Mouse (Mus musculus): Measurements from ENCODE around the gene Fosl1. TPM values are rescaled to one million over a fixed set of nuclear protein-coding genes. Genes with fewer than 3 reads are reported as not detected.
"Not testable (repeated sequence)": the region's sequence is repeated elsewhere in the genome, so short reads cannot be mapped to it uniquely, and the experiment has no call there.

The Fosl1 gene
- polyA plus RNA-seq (2015; fragmentation: Nextera tagmentation; extraction: Ambion mirVana): 0.31 TPM in 1 of 2 replicates, not detected in the other

DNA sequence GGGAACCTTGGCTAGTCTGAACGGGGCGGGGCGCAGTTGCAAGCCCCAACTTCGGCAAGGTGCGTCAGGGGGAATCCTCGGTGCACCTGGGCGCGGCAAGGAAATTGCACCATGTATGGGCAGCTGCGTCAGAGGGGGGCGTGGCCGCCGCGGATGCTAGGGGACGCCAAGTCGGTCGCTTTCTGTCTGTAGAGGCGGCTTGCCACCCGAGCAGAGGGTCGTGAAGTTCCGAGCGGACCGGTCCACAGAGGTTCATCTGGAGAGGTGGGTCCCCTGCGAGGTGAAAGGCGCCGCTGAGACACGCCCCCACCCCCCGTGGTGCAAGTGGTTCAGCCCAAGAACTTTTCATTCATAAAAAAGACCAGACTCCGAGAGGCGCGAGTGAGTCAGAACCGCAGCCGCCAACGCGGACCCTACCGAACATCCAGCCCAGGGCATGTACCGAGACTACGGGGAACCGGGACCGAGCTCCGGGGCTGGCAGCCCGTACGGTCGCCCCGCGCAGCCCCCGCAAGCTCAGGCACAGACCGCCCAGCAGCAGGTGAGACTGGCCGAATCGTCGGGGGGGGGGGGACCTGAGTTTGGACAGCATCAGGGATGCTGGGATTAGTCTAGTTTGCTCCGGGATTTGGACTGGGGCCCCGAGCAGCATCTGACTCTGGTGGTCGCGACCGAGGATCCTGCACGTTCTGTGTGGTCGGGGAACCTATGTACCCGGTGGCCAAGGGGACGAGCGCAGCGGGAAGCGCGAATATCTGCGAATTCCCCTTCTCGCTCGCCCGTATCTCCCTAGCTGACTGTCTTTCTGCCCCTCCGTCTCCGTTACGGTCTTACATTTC, at the start of gene Fosl1:
Gene Fosl1, plus strand, starts transcription at position 33 of the 839 bp plus-strand sequence.
- H3K27ac ChIP-seq (ENCODE audit: low read length): no peak within 1 kb of the TSS
- peak; percentile 75 for ATAC-seq
- peak within 1 kb of the TSS; percentile 85 for H3K4me2 ChIP-seq (replicated peaks; ENCODE audit: low read depth, low read length)
- no peaks in the 10 kb centered on the region for H3K36me3 ChIP-seq (ENCODE audit: insufficient read depth, low read length)
- no peak within 1 kb of the TSS for H3K9ac ChIP-seq (replicated peaks; ENCODE audit: low read depth)
- peaks cover 10% of the 10 kb centered on the region for H3K27me3 ChIP-seq (replicated peaks; ENCODE audit: insufficient read depth, low read length)
- peak; percentile 81 for DNase-seq (ENCODE audit: low spot score)
- under 1% methylated on average over 64 of the region's 70 CpGs for WGBS
- peak within 1 kb of the TSS; percentile 44 for H3K4me3 ChIP-seq (ENCODE audit: low read depth, low read length)
- H3K9me3 ChIP-seq (ENCODE audit: low read length): no peaks in the 10 kb centered on the region
- peaks cover 7% of the 10 kb centered on the region; the same call in 1 of the 2 replicates for H3K4me1 ChIP-seq (ENCODE audit: insufficient read depth, low read depth, low read length)
- TF ChIP-seq CTCF (IDR thresholded peaks at IDR 0.05) (no peak), EP300 (IDR thresholded peaks at IDR 0.05) (no peak)

GRCm38 (mm10) chr19:5401073-5401472, 46.3 kb upstream of the Fosl1 start:
- WGBS: 65% methylated on average over 3 of the region's 4 CpGs
- not testable (repeated sequence) for H3K4me1 ChIP-seq (ENCODE audit: insufficient read depth, low read depth, low read length)

DNA sequence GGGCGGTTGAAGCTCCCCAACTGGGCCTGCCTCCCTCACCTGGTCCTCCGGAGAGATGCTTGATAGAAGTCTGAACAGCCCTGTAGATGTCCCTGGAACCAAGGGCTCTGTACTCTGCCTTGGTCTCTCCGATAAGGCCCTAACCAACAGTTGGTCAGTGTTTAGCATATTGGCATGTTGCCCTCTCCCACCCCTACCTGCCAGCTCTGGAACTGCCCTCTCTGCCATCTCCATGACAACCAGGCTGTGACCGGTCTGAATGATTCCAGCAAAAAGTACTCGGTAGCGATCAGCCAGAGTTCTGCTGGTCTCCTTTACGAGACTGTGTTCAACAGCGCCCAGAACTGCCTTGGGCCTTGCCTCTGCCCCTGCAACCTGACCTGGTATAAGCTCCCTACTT, 45.1 kb upstream of the Fosl1 start, which contains the start of gene Tsga10ip:
Gene Tsga10ip, minus strand, starts transcription at position 234 of the 400 bp plus-strand sequence.
- no peaks in the 10 kb centered on the region for H3K4me1 ChIP-seq (ENCODE audit: insufficient read depth, low read depth, low read length)
- WGBS: 59% methylated on average over 8 of the region's 8 CpGs

More at GRCm38 (mm10) chr19:5401073-5401472, 46.3 kb upstream of the Fosl1 start:
- not testable (repeated sequence) for H3K27me3 ChIP-seq (replicated peaks; ENCODE audit: insufficient read depth, low read length); H3K36me3 ChIP-seq (ENCODE audit: insufficient read depth, low read length); H3K9me3 ChIP-seq (ENCODE audit: low read length); H3K4me2 ChIP-seq (replicated peaks; ENCODE audit: low read depth, low read length); H3K9ac ChIP-seq (replicated peaks; ENCODE audit: low read depth); H3K4me3 ChIP-seq (ENCODE audit: low read depth, low read length); DNase-seq (ENCODE audit: low spot score); H3K27ac ChIP-seq (ENCODE audit: low read length); ATAC-seq

GRCm38 (mm10) chr19:5405924-5406323, 41.4 kb upstream of the Fosl1 start:
- ATAC-seq: no peak
- no peaks in the 10 kb centered on the region for H3K4me1 ChIP-seq (ENCODE audit: insufficient read depth, low read depth, low read length)
- peak overlapping the region; percentile 80 for H3K27ac ChIP-seq (ENCODE audit: low read length)
- TF ChIP-seq CTCF (IDR thresholded peaks at IDR 0.05) (0 out of 2 replicates have a peak, but pooled peaks have one; percentile 13), EP300 (IDR thresholded peaks at IDR 0.05) (no peak)
- H3K4me2 ChIP-seq (replicated peaks; ENCODE audit: low read depth, low read length): peak overlapping the region; percentile 48
- DNase-seq (ENCODE audit: low spot score): peak; percentile 70
- WGBS: 21% methylated on average over 7 of the region's 7 CpGs
- no peaks in the 10 kb centered on the region for H3K27me3 ChIP-seq (replicated peaks; ENCODE audit: insufficient read depth, low read length)
- H3K4me3 ChIP-seq (ENCODE audit: low read depth, low read length): peak overlapping the region; percentile 27
- H3K9me3 ChIP-seq (ENCODE audit: low read length): no peaks in the 10 kb centered on the region
- no peaks in the 10 kb centered on the region for H3K36me3 ChIP-seq (ENCODE audit: insufficient read depth, low read length)
- H3K9ac ChIP-seq (replicated peaks; ENCODE audit: low read depth): peak overlapping the region; percentile 19; the same call in 1 of the 2 replicates

More for the DNA sequence above, 45.1 kb upstream of the Fosl1 start, which contains the start of gene Tsga10ip:
- Histone ChIP-seq H3K4me2 (replicated peaks; ENCODE audit: low read depth, low read length) (no peak within 1 kb of the TSS), H3K4me3 (ENCODE audit: low read depth, low read length) (no peak within 1 kb of the TSS), H3K27ac (ENCODE audit: low read length) (0 out of 2 replicates have a peak within 1 kb of the TSS, but pooled peaks have one; percentile 14), H3K9me3 (ENCODE audit: low read length) (no peaks in the 10 kb centered on the region), H3K27me3 (replicated peaks; ENCODE audit: insufficient read depth, low read length) (no peaks in the 10 kb centered on the region), H3K9ac (replicated peaks; ENCODE audit: low read depth) (no peak within 1 kb of the TSS), H3K36me3 (ENCODE audit: insufficient read depth, low read length) (no peaks in the 10 kb centered on the region)
- DNase-seq (ENCODE audit: low spot score) (peak; percentile 59), ATAC-seq (no peak; the same call in 1 of the 2 replicates)
- no peak for TF ChIP-seq EP300 (IDR thresholded peaks at IDR 0.05)
- peak; percentile 25 for TF ChIP-seq CTCF (IDR thresholded peaks at IDR 0.05)

DNA sequence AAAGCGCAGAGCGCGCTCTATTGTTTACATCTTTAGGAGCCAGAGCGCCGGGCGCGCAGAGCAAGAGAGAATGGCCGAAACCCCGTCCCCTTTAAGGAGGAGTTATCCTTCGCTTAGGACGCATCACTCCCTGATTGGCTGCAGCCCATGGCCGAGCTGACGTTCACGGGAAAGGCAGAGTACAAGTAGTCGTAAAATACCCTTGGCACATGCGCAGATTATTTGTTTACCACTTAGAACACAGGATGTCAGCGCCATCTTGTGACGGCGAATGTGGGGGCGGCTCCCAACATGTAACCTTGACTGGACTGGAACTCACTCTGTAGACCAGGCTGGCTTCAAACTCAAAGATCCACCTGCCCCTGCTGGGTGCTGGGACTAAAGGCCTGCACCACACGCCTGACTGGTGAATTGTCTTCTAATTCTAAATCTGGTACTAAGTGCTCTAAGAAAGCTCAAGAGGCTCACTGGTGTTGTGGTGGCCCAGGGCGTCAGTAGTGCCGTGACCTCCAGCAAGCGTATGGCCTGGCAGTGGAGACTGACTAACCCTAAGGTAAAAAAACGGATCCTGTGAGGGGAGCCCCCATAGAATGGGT, 40.7 kb upstream of the Fosl1 start:
- peak overlapping the region; percentile 99 for H3K27ac ChIP-seq (ENCODE audit: low read length)
- TF ChIP-seq EP300 (IDR thresholded peaks at IDR 0.05) (0 out of 2 replicates have a peak, but pooled peaks have one; percentile 41), CTCF (IDR thresholded peaks at IDR 0.05) (peak; percentile 19)
- WGBS: 26% methylated on average over 22 of the region's 25 CpGs
- not testable (repeated sequence) for H3K36me3 ChIP-seq (ENCODE audit: insufficient read depth, low read length); H3K27me3 ChIP-seq (replicated peaks; ENCODE audit: insufficient read depth, low read length); H3K9me3 ChIP-seq (ENCODE audit: low read length); H3K4me1 ChIP-seq (ENCODE audit: insufficient read depth, low read depth, low read length)
- peak overlapping the region; percentile 61 for H3K4me3 ChIP-seq (ENCODE audit: low read depth, low read length)
- DNase-seq (ENCODE audit: low spot score) (peak; percentile 72), ATAC-seq (peak; percentile 71)
- peak overlapping the region; percentile 86 for H3K9ac ChIP-seq (replicated peaks; ENCODE audit: low read depth)
- peak overlapping the region; percentile 74 for H3K4me2 ChIP-seq (replicated peaks; ENCODE audit: low read depth, low read length)

DNA sequence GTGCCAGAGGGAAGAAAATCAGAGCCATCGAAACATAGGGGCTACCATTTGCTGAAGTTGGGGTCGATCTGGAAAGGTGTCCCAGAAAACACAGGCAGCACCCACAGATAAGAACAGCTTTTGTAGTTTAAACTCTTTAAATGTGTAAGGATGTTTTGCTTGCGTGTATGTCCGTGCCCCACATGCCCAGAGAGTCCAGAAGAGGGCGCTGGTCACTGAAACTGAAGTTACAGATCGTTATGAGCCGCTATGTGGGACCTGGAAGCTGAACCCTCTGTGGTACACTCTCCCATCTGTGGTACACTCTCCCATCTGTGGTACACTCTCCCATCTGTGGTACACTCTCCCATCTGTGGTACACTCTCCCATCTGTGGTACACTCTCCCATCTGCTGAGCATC, 40.2 kb upstream of the Fosl1 start:
- Histone ChIP-seq H3K27me3 (replicated peaks; ENCODE audit: insufficient read depth, low read length) (no peaks in the 10 kb centered on the region), H3K4me3 (ENCODE audit: low read depth, low read length) (peak overlapping the region; percentile 61), H3K9ac (replicated peaks; ENCODE audit: low read depth) (peak overlapping the region; percentile 86), H3K4me2 (replicated peaks; ENCODE audit: low read depth, low read length) (peak overlapping the region; percentile 74), H3K9me3 (ENCODE audit: low read length) (no peaks in the 10 kb centered on the region), H3K27ac (ENCODE audit: low read length) (peak overlapping the region; percentile 99), H3K36me3 (ENCODE audit: insufficient read depth, low read length) (no peaks in the 10 kb centered on the region), H3K4me1 (ENCODE audit: insufficient read depth, low read depth, low read length) (no peaks in the 10 kb centered on the region)
- ATAC-seq (peak; percentile 74), DNase-seq (ENCODE audit: low spot score) (peak; percentile 90)
- WGBS: 10% methylated on average over 7 of the region's 7 CpGs
- TF ChIP-seq CTCF (IDR thresholded peaks at IDR 0.05) (peak; percentile 80), EP300 (IDR thresholded peaks at IDR 0.05) (no peak)

All from lung, postnatal 0 days (tissue).